Mouse (Mus musculus): Measurements from ENCODE around the gene Zglp1.
A peak's percentile ranks its signal among the peaks of the same experiment; 100 is the strongest.
"Not testable (repeated sequence)": the region's sequence is repeated elsewhere in the genome, so short reads cannot be mapped to it uniquely, and the experiment has no call there.

Zglp1 gene

DNA sequence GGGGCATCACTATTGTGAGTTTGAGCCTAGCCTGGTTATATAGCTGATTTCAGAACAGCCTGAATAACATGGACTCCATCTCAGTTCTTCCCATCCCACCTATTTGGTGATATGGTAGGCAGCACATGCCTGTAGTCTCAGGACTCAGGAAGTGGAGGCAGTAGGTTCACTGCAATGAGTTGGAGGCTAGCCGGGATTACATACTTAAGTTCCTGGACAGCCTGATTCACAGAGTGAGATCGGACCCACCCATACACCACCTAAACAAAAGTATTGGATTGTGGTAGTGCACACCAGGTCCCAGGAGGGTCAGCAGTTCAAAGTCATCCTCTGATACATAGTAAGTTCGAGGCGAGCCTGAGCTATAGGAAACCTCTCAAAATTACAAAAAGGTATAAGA is 5.7 kb upstream of the Zglp1 start:
- no peak for DNase-seq (ENCODE audit: low read depth, low spot score)

GRCm38 (mm10) chr9:21062928-21063327 is 4.0 kb downstream of the Zglp1 start:
- DNase-seq (ENCODE audit: low read depth, low spot score), result no peak

GRCm38 (mm10) chr9:21051578-21051977 is 15.3 kb downstream of the Zglp1 start:
- no peak for DNase-seq (ENCODE audit: low read depth, low spot score)

- no peak for DNase-seq (ENCODE audit: low read depth, low spot score)
These were observed 21.7 kb downstream of the Zglp1 start for GRCm38 (mm10) chr9:21045235-21045634.

DNA sequence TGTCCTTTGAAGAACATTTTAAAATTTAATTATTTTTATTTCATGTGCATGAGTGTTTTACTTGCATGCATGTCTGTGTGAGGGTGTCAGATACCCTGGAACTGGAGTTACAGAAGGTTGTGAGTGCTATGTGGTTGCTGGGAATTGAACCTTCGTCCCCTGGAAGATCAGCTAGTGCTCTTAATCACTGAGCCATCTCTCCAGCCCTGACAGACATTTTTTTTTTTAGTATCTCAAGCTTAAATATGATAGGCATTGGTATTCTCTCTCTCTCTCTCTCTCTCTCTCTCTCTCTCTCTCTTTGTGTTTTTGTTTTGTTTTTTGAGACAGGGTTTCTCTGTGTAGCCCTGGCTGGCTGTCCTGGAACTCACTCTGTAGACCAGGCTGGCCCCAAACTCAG is 22.1 kb downstream of the Zglp1 start:
- not testable (repeated sequence) for DNase-seq (ENCODE audit: low read depth, low spot score)

DNA sequence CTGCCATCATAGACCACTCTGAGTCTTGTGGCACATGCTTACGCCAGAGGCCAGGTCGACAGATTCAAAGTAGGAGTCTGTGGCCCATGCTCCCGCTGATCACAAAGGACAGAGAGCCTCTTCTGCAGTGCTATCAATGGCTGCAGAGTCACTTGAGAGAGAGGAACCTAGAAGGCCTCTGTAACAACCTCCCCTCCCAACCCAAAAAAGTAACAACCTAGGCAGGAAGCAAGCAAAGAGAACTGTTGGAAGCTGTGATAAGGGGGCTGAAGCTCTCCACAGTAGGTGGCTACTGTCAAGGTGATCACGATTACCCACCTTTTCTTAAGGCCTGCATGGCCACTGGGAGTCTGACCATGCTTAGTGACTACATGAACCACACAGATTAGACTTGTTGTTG is 23.3 kb downstream of the Zglp1 start:
- DNase-seq (ENCODE audit: low read depth, low spot score), result no peak

- no peak for DNase-seq (ENCODE audit: low read depth, low spot score)
These were observed 25.6 kb downstream of the Zglp1 start for GRCm38 (mm10) chr9:21041308-21041707.

DNA sequence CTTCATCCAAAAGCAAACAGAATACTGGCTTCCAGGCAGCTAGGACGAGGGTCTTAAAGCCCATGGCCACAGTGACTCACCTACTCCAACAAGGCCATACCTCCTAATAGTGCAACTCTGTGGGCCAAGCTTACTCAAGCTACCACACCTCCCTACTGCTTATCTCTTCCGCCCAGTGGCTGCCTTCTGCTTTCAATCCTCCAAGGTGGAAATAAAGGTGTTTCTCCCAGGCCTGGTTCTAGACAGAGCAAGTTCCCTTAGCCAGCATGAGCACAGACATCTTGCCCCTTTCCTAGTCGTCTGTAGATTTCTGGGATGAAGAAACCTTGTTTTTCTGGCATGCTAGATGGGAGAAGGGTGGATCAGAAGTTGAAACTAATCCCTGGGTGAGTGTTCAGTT is 27.1 kb downstream of the Zglp1 start:
- no peak for DNase-seq (ENCODE audit: low read depth, low spot score)

GRCm38 (mm10) chr9:21037481-21037891 is 29.4 kb downstream of the Zglp1 start:
- no peak for DNase-seq (ENCODE audit: low read depth, low spot score)

DNA sequence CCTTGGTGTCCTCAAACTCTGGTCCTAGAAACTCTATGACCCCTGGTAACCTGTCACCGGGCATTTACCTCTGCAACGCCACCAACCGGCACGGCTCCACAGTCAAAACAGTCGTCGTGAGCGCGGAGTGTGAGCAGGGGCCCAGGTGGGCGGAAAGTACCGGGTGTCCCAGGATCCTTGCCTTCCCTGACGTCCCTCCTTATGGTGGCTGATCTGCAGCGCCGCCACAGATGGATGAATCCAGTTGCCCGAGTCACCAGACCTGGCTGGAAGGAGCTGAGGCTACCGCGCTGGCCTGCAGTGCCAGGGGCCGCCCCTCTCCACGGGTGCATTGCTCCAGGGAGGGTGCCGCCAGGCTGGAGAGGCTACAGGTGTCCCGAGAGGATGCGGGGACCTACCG is 30.2 kb downstream of the Zglp1 start:
- no peak for DNase-seq (ENCODE audit: low read depth, low spot score)

DNA sequence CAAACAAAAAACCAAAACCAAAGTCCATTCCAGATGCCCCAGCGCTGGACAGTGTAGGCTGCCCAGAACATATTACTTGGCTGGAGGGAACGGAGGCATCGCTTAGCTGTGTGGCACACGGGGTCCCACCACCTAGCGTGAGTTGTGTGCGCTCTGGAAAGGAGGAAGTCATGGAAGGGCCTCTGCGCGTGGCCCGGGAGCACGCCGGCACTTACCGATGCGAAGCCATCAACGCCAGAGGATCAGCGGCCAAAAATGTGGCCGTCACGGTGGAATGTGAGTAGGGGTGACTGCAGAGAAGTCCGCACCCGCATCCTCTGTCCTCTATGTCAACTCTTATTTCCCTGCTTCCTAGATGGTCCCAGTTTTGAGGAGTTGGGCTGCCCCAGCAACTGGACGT is 30.7 kb downstream of the Zglp1 start:
- DNase-seq (ENCODE audit: low read depth, low spot score), result no peak

GRCm38 (mm10) chr9:21035586-21035985 is 31.3 kb downstream of the Zglp1 start:
- no peak for DNase-seq (ENCODE audit: low read depth, low spot score)

- DNase-seq (ENCODE audit: low read depth, low spot score), result no peak
These were observed 32.3 kb downstream of the Zglp1 start for GRCm38 (mm10) chr9:21034481-21035085.

DNA sequence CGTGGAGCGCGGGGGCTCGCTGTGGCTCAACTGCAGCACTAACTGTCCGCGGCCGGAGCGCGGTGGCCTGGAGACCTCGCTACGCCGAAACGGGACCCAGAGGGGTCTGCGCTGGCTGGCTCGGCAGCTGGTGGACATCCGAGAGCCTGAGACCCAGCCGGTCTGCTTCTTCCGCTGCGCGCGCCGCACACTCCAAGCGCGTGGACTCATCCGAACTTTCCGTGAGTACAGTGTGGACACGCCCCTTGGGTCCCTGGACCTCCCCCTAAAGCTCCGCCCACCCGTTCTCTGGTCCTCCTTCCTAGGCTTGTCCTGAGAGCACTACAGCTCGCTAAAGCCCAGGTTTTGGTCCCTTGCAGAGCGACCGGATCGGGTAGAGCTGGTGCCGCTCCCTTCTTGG is 33.8 kb downstream of the Zglp1 start:
- no peak for DNase-seq (ENCODE audit: low read depth, low spot score)

GRCm38 (mm10) chr9:21032491-21032890 is 34.4 kb downstream of the Zglp1 start:
- no peak for DNase-seq (ENCODE audit: low read depth, low spot score)

DNA sequence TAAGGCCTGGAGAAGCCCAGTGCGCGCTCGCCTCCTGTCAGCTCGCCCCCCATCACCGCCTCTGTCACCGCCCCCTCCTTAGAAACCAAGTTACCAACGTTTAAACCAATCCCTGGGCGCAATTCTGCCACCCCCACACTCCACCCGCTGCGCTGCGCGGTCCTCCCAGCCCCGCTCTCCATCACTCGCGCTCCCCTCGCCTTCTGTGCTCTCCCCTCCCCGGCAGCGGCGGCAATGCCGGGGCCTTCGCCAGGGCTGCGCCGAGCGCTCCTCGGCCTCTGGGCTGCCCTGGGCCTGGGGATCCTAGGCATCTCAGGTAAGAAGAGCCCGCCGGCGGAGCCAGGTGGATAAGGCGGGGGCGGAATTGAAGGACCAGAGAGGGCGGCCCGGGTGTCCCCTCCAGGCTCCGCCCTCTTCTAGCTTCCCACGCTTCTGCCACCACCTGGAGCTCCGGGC is 35.0 kb downstream of the Zglp1 start, which contains the start of gene Icam5:
Icam5 (plus strand) TSS at position 178 of the 456 bp plus-strand sequence.
- DNase-seq (ENCODE audit: low read depth, low spot score), result no peak

DNA sequence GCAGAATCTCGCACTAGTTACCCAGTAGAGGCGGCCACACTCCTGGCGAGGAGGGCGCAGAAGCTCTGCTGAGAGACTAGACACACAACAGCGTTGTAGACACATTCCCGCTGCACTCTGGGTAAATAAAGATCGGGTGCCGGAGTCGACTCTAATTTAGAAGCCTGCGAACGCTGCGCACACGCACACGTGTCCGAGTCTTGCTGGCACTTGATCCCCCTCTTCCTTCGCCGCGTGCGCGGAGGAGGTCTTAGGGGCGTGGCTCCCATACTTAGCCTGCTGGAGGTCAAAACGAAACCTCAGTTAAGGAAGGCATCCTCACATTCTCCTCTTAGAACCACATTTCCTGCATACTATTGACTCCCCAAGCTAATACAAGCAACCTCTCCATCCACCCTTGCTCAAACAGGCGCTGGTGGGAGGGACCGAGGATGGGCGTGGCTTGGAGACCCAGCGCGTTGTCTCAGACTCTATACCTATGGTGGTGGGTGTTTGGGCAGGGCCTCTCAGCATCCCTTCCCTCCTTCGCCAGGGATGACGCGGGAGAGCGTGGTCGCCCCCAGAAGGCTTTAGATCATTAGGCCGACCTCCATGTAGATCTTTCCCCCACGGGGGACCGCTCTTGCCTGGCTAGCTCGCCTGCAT is 35.5 kb downstream of the Zglp1 start:
- DNase-seq (ENCODE audit: low read depth, low spot score), result no peak

GRCm38 (mm10) chr9:21030781-21031250 is 36.1 kb downstream of the Zglp1 start:
- DNase-seq (ENCODE audit: low read depth, low spot score), result peak; percentile 56

DNA sequence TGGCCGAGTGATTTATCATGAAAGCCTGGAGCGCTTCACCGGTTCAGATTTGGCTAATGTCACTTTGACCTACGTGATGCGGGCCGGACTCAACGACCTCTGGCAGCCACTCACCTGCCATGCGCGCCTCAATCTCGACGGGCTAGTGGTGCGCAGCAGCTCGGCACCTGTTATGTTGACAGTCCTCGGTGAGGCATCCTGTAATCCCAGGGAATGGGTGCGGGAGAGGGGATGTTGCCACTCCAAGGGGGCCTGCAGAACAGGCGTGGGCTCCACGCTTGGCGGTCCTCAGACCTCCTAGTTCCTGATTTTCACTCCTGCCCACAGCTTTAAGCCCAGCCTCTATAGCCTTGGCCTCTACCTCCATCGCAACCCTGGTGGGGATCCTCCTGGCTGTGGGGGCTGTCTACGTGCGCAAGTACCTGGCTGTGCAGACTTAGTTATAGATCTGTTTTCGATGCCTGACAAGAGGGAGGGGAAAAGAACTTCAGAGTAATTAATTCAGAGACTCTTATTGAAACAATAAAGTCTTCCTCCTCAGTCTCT is 36.8 kb downstream of the Zglp1 start:
- DNase-seq (ENCODE audit: low read depth, low spot score), result no peak

GRCm38 (mm10) chr9:21029291-21030054 is 37.4 kb downstream of the Zglp1 start, which contains the start of gene Icam4:
Icam4 (plus strand) TSS chr9:21029373.
- no peak for DNase-seq (ENCODE audit: low read depth, low spot score)

- no peak for DNase-seq (ENCODE audit: low read depth, low spot score)
These were observed 38.3 kb downstream of the Zglp1 start for GRCm38 (mm10) chr9:21028560-21029110.

- no peak for DNase-seq (ENCODE audit: low read depth, low spot score)
These were observed 39.1 kb downstream of the Zglp1 start for GRCm38 (mm10) chr9:21027774-21028290.
